21 mouse cellular contexts compared by ENCODE assay signal in genomic region chr14:95927810-95928785, GRCm38 (mm10). TPM values are rescaled to one million over a fixed set of nuclear protein-coding genes. Genes with fewer than 3 reads are reported as not detected.
DNase-seq lines count a peak whose midpoint lies in the region; ATAC-seq and TF ChIP-seq lines count a peak whose summit lies in the region.
"Had no signal": no experiment of that assay in that cellular context is flagged by ENCODE, and none has a peak within 500 bp of the region (broad histone marks: within the 10 kb centered on the region; RNA-seq: fewer than 3 reads in every experiment).

No protein-coding gene starts in this region.

- no peak overlapping the region for H3K27ac ChIP-seq in intestine, embryonic 15.5 days
- no peak overlapping the region for H3K27ac ChIP-seq in intestine, postnatal 0 days (ENCODE audit: low read depth, low read length)
- H3K27ac ChIP-seq in limb, embryonic 14.5 days (replicated peaks; ENCODE audit: low read depth, low read length) = no peak overlapping the region
- no peak overlapping the region for H3K27ac ChIP-seq in limb, embryonic 10.5 days
- H3K27ac ChIP-seq in hindbrain, postnatal 0 days = no peak overlapping the region
- H3K27ac ChIP-seq: forebrain, embryonic 10.5 days; hindbrain, embryonic 15.5 days; limb, embryonic 15.5 days had no signal

- no peak overlapping the region for H3K4me3 ChIP-seq in intestine, embryonic 15.5 days (replicated peaks)
- H3K4me3 ChIP-seq in intestine, postnatal 0 days (ENCODE audit: low read depth, low read length) = no peak overlapping the region
- H3K4me3 ChIP-seq in limb, embryonic 14.5 days (replicated peaks; ENCODE audit: low read length) = no peak overlapping the region
- no peak overlapping the region for H3K4me3 ChIP-seq in limb, embryonic 10.5 days
- no peak overlapping the region for H3K4me3 ChIP-seq in hindbrain, postnatal 0 days (ENCODE audit: low read length)
- H3K4me3 ChIP-seq: forebrain, embryonic 10.5 days; hindbrain, embryonic 15.5 days; limb, embryonic 15.5 days; megakaryocyte, embryonic 14.5 days had no signal

- TF ChIP-seq POLR2A in limb, embryonic 14.5 days (IDR thresholded peaks at IDR 0.05; ENCODE audit: borderline replicate concordance, extremely low read depth, insufficient read depth, insufficient read length) = no peak

- H3K27me3 ChIP-seq in intestine, embryonic 15.5 days (replicated peaks) = no peaks in the 10 kb centered on the region
- H3K27me3 ChIP-seq in intestine, postnatal 0 days (replicated peaks; ENCODE audit: control insufficient read depth, insufficient read depth, low read length) = no peaks in the 10 kb centered on the region
- H3K27me3 ChIP-seq in limb, embryonic 14.5 days (ENCODE audit: control insufficient read depth, insufficient read depth, low read length) = no peaks in the 10 kb centered on the region
- H3K27me3 ChIP-seq in limb, embryonic 10.5 days (ENCODE audit: low read depth, poor library complexity, severe bottlenecking) = no peaks in the 10 kb centered on the region
- no peaks in the 10 kb centered on the region for H3K27me3 ChIP-seq in hindbrain, postnatal 0 days (ENCODE audit: insufficient read depth, low read length)
- H3K27me3 ChIP-seq: hindbrain, embryonic 15.5 days; limb, embryonic 15.5 days; megakaryocyte, embryonic 14.5 days had no signal

- H3K4me2 ChIP-seq in intestine, embryonic 15.5 days (replicated peaks) = no peak overlapping the region
- H3K4me2 ChIP-seq in intestine, postnatal 0 days (replicated peaks; ENCODE audit: low read depth) = no peak overlapping the region
- no peak overlapping the region for H3K4me2 ChIP-seq in limb, embryonic 14.5 days (replicated peaks; ENCODE audit: low read depth, low read length, severe bottlenecking)
- H3K4me2 ChIP-seq in hindbrain, postnatal 0 days (ENCODE audit: low read depth, low read length) = no peak overlapping the region
- H3K4me2 ChIP-seq: hindbrain, embryonic 15.5 days; limb, embryonic 15.5 days had no signal

- no peaks in the 10 kb centered on the region for H3K36me3 ChIP-seq in intestine, embryonic 15.5 days
- H3K36me3 ChIP-seq in intestine, postnatal 0 days (ENCODE audit: control insufficient read depth, insufficient read depth) = no peaks in the 10 kb centered on the region
- H3K36me3 ChIP-seq in limb, embryonic 14.5 days (ENCODE audit: control insufficient read depth, insufficient read depth, low read length) = no peaks in the 10 kb centered on the region
- no peaks in the 10 kb centered on the region for H3K36me3 ChIP-seq in limb, embryonic 10.5 days
- H3K36me3 ChIP-seq in hindbrain, postnatal 0 days (ENCODE audit: insufficient read depth, low read length) = no peaks in the 10 kb centered on the region
- H3K36me3 ChIP-seq: forebrain, embryonic 10.5 days; hindbrain, embryonic 15.5 days; limb, embryonic 15.5 days had no signal

- H3K9me3 ChIP-seq in intestine, embryonic 15.5 days = no peaks in the 10 kb centered on the region
- H3K9me3 ChIP-seq in intestine, postnatal 0 days (ENCODE audit: control insufficient read depth) = no peaks in the 10 kb centered on the region
- no peaks in the 10 kb centered on the region for H3K9me3 ChIP-seq in limb, embryonic 14.5 days (ENCODE audit: control insufficient read depth, low read length)
- no peaks in the 10 kb centered on the region for H3K9me3 ChIP-seq in limb, embryonic 10.5 days (replicated peaks)
- no peaks in the 10 kb centered on the region for H3K9me3 ChIP-seq in hindbrain, postnatal 0 days (ENCODE audit: low read length)
- H3K9me3 ChIP-seq: forebrain, embryonic 10.5 days; hindbrain, embryonic 15.5 days; limb, embryonic 15.5 days had no signal

- ATAC-seq in intestine, embryonic 15.5 days = peak; percentile 73; the same call in 1 of the 2 replicates
- no peak for ATAC-seq in intestine, postnatal 0 days
- no peak for ATAC-seq in limb, embryonic 14.5 days (ENCODE audit: low FRiP score, low read depth)
- ATAC-seq in hindbrain, postnatal 0 days = no peak
- ATAC-seq: CD4-positive, CD25-positive, alpha-beta regulatory T cell, adult 4 months had no signal

- WGBS in intestine, embryonic 15.5 days = 62% methylated on average over 3 of the region's 3 CpGs
- 54% methylated on average over 3 of the region's 3 CpGs for WGBS in intestine, postnatal 0 days
- WGBS in limb, embryonic 14.5 days = 76% methylated on average over 3 of the region's 3 CpGs
- WGBS in limb, embryonic 10.5 days = 88% methylated on average over 3 of the region's 3 CpGs
- WGBS in hindbrain, postnatal 0 days = 83% methylated on average over 3 of the region's 3 CpGs

- no peak for TF ChIP-seq CTCF in intestine, postnatal 0 days (IDR thresholded peaks at IDR 0.05; ENCODE audit: low read depth)
- TF ChIP-seq CTCF in hindbrain, postnatal 0 days (IDR thresholded peaks at IDR 0.05; ENCODE audit: low read depth) = no peak; the same call in 1 of the 2 replicates

- DNase-seq in limb, embryonic 14.5 days (ENCODE audit: low spot score) = peak; percentile 6
- DNase-seq in limb, embryonic 10.5 days (ENCODE audit: low spot score) = no peak
- peak; percentile 34 for DNase-seq in 416B (ENCODE audit: low read depth)
- peak; percentile 54 for DNase-seq in hindbrain, postnatal 0 days (ENCODE audit: low spot score)
- DNase-seq in embryo, embryonic 9.5 days (ENCODE audit: extremely low spot score) = no peak
- DNase-seq: adrenal gland, adult 8-10 months; cerebellum, adult 18-20 months; heart, adult 11 months; lung, adult 2 months; right cerebral cortex, postnatal 14 days had no signal

- H3K9ac ChIP-seq in intestine, embryonic 15.5 days = no peak overlapping the region
- no peak overlapping the region for H3K9ac ChIP-seq in intestine, postnatal 0 days (ENCODE audit: low read depth, low read length)
- H3K9ac ChIP-seq in limb, embryonic 14.5 days (ENCODE audit: low read depth, low read length, severe bottlenecking) = no peak overlapping the region
- H3K9ac ChIP-seq in hindbrain, postnatal 0 days (replicated peaks; ENCODE audit: low read length) = no peak overlapping the region
- H3K9ac ChIP-seq: hindbrain, embryonic 15.5 days; limb, embryonic 15.5 days had no signal

- no peaks in the 10 kb centered on the region for H3K4me1 ChIP-seq in intestine, embryonic 15.5 days (replicated peaks)
- H3K4me1 ChIP-seq in intestine, postnatal 0 days (replicated peaks; ENCODE audit: control insufficient read depth, insufficient read depth, low read length) = no peaks in the 10 kb centered on the region
- H3K4me1 ChIP-seq in limb, embryonic 14.5 days (ENCODE audit: control insufficient read depth, insufficient read depth, low read length) = no peaks in the 10 kb centered on the region
- no peaks in the 10 kb centered on the region for H3K4me1 ChIP-seq in limb, embryonic 10.5 days
- H3K4me1 ChIP-seq in hindbrain, postnatal 0 days (ENCODE audit: insufficient read depth, low read length) = no peaks in the 10 kb centered on the region
- H3K4me1 ChIP-seq: forebrain, embryonic 10.5 days; hindbrain, embryonic 15.5 days; limb, embryonic 15.5 days; megakaryocyte, embryonic 14.5 days had no signal

RNA-seq across cellular contexts. Expression of gene 4921530L21Rik, which starts 47.0 kb away (rescaled TPM):
- not detected in 2 replicates for polyA plus RNA-seq in intestine, embryonic 15.5 days (2015; fragmentation: Nextera tagmentation; extraction: Ambion mirVana)
- not detected in 2 replicates for polyA plus RNA-seq in intestine, postnatal 0 days (2015; fragmentation: Nextera tagmentation; extraction: Ambion mirVana)
- polyA plus RNA-seq in limb, embryonic 14.5 days (2012; rRNA removed) = not detected in 2 replicates
- polyA plus RNA-seq in limb, embryonic 14.5 days (2014; fragmentation: Nextera tagmentation; extraction: Ambion mirVana) = not detected in 2 replicates
- polyA plus RNA-seq in limb, embryonic 10.5 days (2016; fragmentation: Nextera tagmentation; extraction: Ambion mirVana) = not detected in 2 replicates
- not detected in 2 replicates for total RNA-seq in hindbrain, postnatal 0 days (2014; rRNA removed)
- 0.13 TPM in 1 of 2 replicates, not detected in the other for polyA plus RNA-seq in hindbrain, postnatal 0 days (2015; fragmentation: Nextera tagmentation; extraction: Ambion mirVana)
- total RNA-seq: adrenal gland, adult 8-10 months; left cerebral cortex, adult 8-10 months had no signal
- polyA plus RNA-seq: CD4-positive, CD25-positive, alpha-beta regulatory T cell, adult 4 months; embryonic facial prominence, embryonic 14.5 days; forebrain, embryonic 10.5 days; heart, embryonic 14.5 days; hindbrain, embryonic 15.5 days; large intestine, adult 2 months; limb, embryonic 15.5 days; lung, adult 2 months had no signal

Comparison
In these comparisons a context has a peak if more than half of its experiments do, and no peak if none do; other contexts are left out.
1. DNase-seq: peak in limb, embryonic 14.5 days (single experiment), 416B (single experiment) and hindbrain, postnatal 0 days (single experiment); none in limb, embryonic 10.5 days (single experiment) and embryo, embryonic 9.5 days (single experiment).